Mouse (Mus musculus): ENCODE results near the gene Ptma. TPM values are rescaled to one million over a fixed set of nuclear protein-coding genes. Genes with fewer than 3 reads are reported as not detected.

Gene Ptma
- polyA plus RNA-seq, 2 experiments, result 2,429 to 3,055 TPM

- Histone ChIP-seq H3K9ac (ENCODE audit: low read depth, low read length, severe bottlenecking) (no peak overlapping the region), H3K4me3 (replicated peaks; ENCODE audit: low read length) (no peak overlapping the region), H3K27ac (replicated peaks; ENCODE audit: low read depth, low read length) (no peak overlapping the region), H3K9me3 (ENCODE audit: control insufficient read depth, low read length) (no peaks in the 10 kb centered on the region), H3K4me2 (replicated peaks; ENCODE audit: low read depth, low read length, severe bottlenecking) (no peak overlapping the region), H3K36me3 (ENCODE audit: control insufficient read depth, insufficient read depth, low read length) (peaks cover 12% of the 10 kb centered on the region), H3K4me1 (ENCODE audit: control insufficient read depth, insufficient read depth, low read length) (no peaks in the 10 kb centered on the region), H3K27me3 (ENCODE audit: control insufficient read depth, insufficient read depth, low read length) (no peaks in the 10 kb centered on the region)
- no peak for TF ChIP-seq POLR2A (IDR thresholded peaks at IDR 0.05; ENCODE audit: borderline replicate concordance, extremely low read depth, insufficient read depth, insufficient read length)
- DNase-seq (ENCODE audit: low spot score), result no peak
- 85% methylated on average over 2 of the region's 2 CpGs for WGBS
- no peak for ATAC-seq (ENCODE audit: low FRiP score, low read depth)
These were observed 41.9 kb downstream of the Ptma start for GRCm38 (mm10) chr1:86568409-86568808.

DNA sequence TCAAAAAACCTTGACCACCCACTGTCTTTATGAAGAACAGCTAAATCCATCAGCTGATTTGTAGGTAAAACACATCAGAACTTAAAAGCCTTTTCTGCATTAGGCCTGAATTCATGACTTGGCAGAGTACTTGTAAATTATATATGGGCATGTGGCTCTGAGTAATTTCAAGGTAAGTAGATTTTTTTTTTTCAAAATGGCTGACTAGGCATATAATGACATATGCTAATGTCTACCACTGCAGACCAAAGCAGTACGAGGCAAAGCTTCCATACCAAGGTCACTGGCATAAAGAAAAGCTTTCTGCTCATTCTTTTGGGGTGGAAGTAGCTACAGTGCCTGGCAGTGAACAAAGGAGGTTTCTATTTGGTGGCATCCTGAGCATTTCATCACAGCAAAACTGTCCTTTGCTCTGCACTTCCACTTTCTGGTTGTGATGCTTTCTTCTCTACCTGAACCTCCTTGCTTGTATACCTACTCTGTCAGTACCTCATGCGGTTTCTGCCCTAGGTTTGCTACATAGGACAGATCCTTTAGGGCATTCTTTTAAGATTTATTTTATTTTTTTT, 42.9 kb downstream of the Ptma start:
- no peak overlapping the region for H3K4me3 ChIP-seq (replicated peaks; ENCODE audit: low read length)
- H3K4me2 ChIP-seq (replicated peaks; ENCODE audit: low read depth, low read length, severe bottlenecking), result no peak overlapping the region
- DNase-seq (ENCODE audit: low spot score), result no peak
- H3K36me3 ChIP-seq (ENCODE audit: control insufficient read depth, insufficient read depth, low read length), result peaks cover 3% of the 10 kb centered on the region; the same call in 1 of the 2 replicates
- no peaks in the 10 kb centered on the region for H3K27me3 ChIP-seq (ENCODE audit: control insufficient read depth, insufficient read depth, low read length)
- H3K27ac ChIP-seq (replicated peaks; ENCODE audit: low read depth, low read length), result no peak overlapping the region
- H3K4me1 ChIP-seq (ENCODE audit: control insufficient read depth, insufficient read depth, low read length), result no peaks in the 10 kb centered on the region
- no peak overlapping the region for H3K9ac ChIP-seq (ENCODE audit: low read depth, low read length, severe bottlenecking)
- H3K9me3 ChIP-seq (ENCODE audit: control insufficient read depth, low read length), result no peaks in the 10 kb centered on the region
- 89% methylated on average over 2 of the region's 2 CpGs for WGBS
- ATAC-seq (ENCODE audit: low FRiP score, low read depth), result no peak
- TF ChIP-seq POLR2A (IDR thresholded peaks at IDR 0.05; ENCODE audit: borderline replicate concordance, extremely low read depth, insufficient read depth, insufficient read length), result no peak

DNA sequence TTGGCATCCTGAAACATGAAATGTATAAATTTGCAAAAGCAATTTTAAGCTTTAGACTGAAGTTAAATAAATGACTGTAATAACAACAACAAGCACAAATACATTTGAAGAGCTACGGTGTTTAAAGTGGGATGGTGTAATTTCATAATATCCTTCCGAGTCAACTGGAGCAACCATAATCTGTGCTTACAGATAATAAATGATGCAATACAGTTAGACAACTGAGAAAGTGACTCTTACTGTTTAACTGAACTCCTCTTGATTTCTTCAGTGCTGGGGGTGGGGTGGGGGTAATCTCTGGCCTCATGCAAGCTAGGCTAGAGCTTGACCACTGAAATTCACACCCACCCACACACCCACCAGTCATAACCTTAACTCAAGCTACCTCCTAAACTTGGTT, 44.9 kb downstream of the Ptma start:
- DNase-seq (ENCODE audit: low spot score) (no peak), ATAC-seq (ENCODE audit: low FRiP score, low read depth) (no peak)
- H3K4me3 ChIP-seq (replicated peaks; ENCODE audit: low read length), result no peak overlapping the region
- H3K4me1 ChIP-seq (ENCODE audit: control insufficient read depth, insufficient read depth, low read length), result no peaks in the 10 kb centered on the region
- H3K27ac ChIP-seq (replicated peaks; ENCODE audit: low read depth, low read length), result no peak overlapping the region
- no peak overlapping the region for H3K4me2 ChIP-seq (replicated peaks; ENCODE audit: low read depth, low read length, severe bottlenecking)
- 97% methylated on average over 2 of the region's 2 CpGs for WGBS
- no peak for TF ChIP-seq POLR2A (IDR thresholded peaks at IDR 0.05; ENCODE audit: borderline replicate concordance, extremely low read depth, insufficient read depth, insufficient read length)
- no peaks in the 10 kb centered on the region for H3K36me3 ChIP-seq (ENCODE audit: control insufficient read depth, insufficient read depth, low read length)
- no peaks in the 10 kb centered on the region for H3K27me3 ChIP-seq (ENCODE audit: control insufficient read depth, insufficient read depth, low read length)
- no peaks in the 10 kb centered on the region for H3K9me3 ChIP-seq (ENCODE audit: control insufficient read depth, low read length)
- no peak overlapping the region for H3K9ac ChIP-seq (ENCODE audit: low read depth, low read length, severe bottlenecking)

- ATAC-seq (ENCODE audit: low FRiP score, low read depth) (no peak), DNase-seq (ENCODE audit: low spot score) (no peak)
- no peak for TF ChIP-seq POLR2A (IDR thresholded peaks at IDR 0.05; ENCODE audit: borderline replicate concordance, extremely low read depth, insufficient read depth, insufficient read length)
- WGBS, result 81% methylated on average over 4 of the region's 4 CpGs
- Histone ChIP-seq H3K9ac (ENCODE audit: low read depth, low read length, severe bottlenecking) (no peak overlapping the region), H3K27ac (replicated peaks; ENCODE audit: low read depth, low read length) (no peak overlapping the region), H3K4me3 (replicated peaks; ENCODE audit: low read length) (no peak overlapping the region), H3K27me3 (ENCODE audit: control insufficient read depth, insufficient read depth, low read length) (no peaks in the 10 kb centered on the region), H3K9me3 (ENCODE audit: control insufficient read depth, low read length) (no peaks in the 10 kb centered on the region), H3K4me2 (replicated peaks; ENCODE audit: low read depth, low read length, severe bottlenecking) (no peak overlapping the region), H3K36me3 (ENCODE audit: control insufficient read depth, insufficient read depth, low read length) (no peaks in the 10 kb centered on the region), H3K4me1 (ENCODE audit: control insufficient read depth, insufficient read depth, low read length) (no peaks in the 10 kb centered on the region)
These were observed 45.4 kb downstream of the Ptma start for GRCm38 (mm10) chr1:86571941-86572340.

Other genes with a start within 250 kb of the Ptma start
- 9.7 and 13.2 TPM in 2 replicates for gene B3gnt7, start 223.9 kb upstream of the Ptma start, polyA plus RNA-seq (2012; rRNA removed)
- 7.1 and 7.7 TPM in 2 replicates for gene B3gnt7, start 223.9 kb upstream of the Ptma start, polyA plus RNA-seq (2014; fragmentation: Nextera tagmentation; extraction: Ambion mirVana)
- 63.5 and 201 TPM in 2 replicates for gene Ncl, start 167.3 kb upstream of the Ptma start, polyA plus RNA-seq (2012; rRNA removed)
- 286 and 299 TPM in 2 replicates for gene Ncl, start 167.3 kb upstream of the Ptma start, polyA plus RNA-seq (2014; fragmentation: Nextera tagmentation; extraction: Ambion mirVana)
- 0.09 TPM in 1 of 2 replicates, not detected in the other for gene Nmur1, start 100.5 kb upstream of the Ptma start, polyA plus RNA-seq (2012; rRNA removed)
- 0.17 TPM in 1 of 2 replicates, not detected in the other for gene Nmur1, start 100.5 kb upstream of the Ptma start, polyA plus RNA-seq (2014; fragmentation: Nextera tagmentation; extraction: Ambion mirVana)
- not detected in 2 replicates for gene Tex44, start 100.4 kb upstream of the Ptma start, polyA plus RNA-seq (2012; rRNA removed)
- not detected in 2 replicates for gene Tex44, start 100.4 kb upstream of the Ptma start, polyA plus RNA-seq (2014; fragmentation: Nextera tagmentation; extraction: Ambion mirVana)
- 61.1 and 63.2 TPM in 2 replicates for gene Pde6d, start 55.9 kb downstream of the Ptma start, polyA plus RNA-seq (2012; rRNA removed)
- gene Pde6d, start 55.9 kb downstream of the Ptma start, polyA plus RNA-seq (2014; fragmentation: Nextera tagmentation; extraction: Ambion mirVana), result 63.0 and 69.7 TPM in 2 replicates
- gene Cops7b, start 56.2 kb downstream of the Ptma start, polyA plus RNA-seq (2012; rRNA removed), result 62.1 and 68.9 TPM in 2 replicates
- gene Cops7b, start 56.2 kb downstream of the Ptma start, polyA plus RNA-seq (2014; fragmentation: Nextera tagmentation; extraction: Ambion mirVana), result 35.6 and 42.6 TPM in 2 replicates
- 5.6 and 6.4 TPM in 2 replicates for gene Nppc, start 143.8 kb downstream of the Ptma start, polyA plus RNA-seq (2012; rRNA removed)
- 4.7 and 6.1 TPM in 2 replicates for gene Nppc, start 143.8 kb downstream of the Ptma start, polyA plus RNA-seq (2014; fragmentation: Nextera tagmentation; extraction: Ambion mirVana)
- 22.2 and 23.8 TPM in 2 replicates for gene Dis3l2, start 177.1 kb downstream of the Ptma start, polyA plus RNA-seq (2012; rRNA removed)
- 24.4 and 26.9 TPM in 2 replicates for gene Dis3l2, start 177.1 kb downstream of the Ptma start, polyA plus RNA-seq (2014; fragmentation: Nextera tagmentation; extraction: Ambion mirVana)